Mouse (Mus musculus): ENCODE measurements at regions not wholly inside any gene's neighbourhood (a gene's known extent, or its start where the extent isn't known, plus 50 kb on each side); places are given as distances from the start of the nearest gene placed in this dataset.
A peak's percentile ranks its signal among the peaks of the same experiment; 100 is the strongest.
"Not testable (repeated sequence)": the region's sequence is repeated elsewhere in the genome, so short reads cannot be mapped to it uniquely, and the experiment has no call there.

- peak; percentile 84 for DNase-seq (ENCODE audit: low read depth)
- TF ChIP-seq POLR2A (IDR thresholded peaks at IDR 0.05; ENCODE audit: borderline replicate concordance, extremely low read depth, insufficient read depth, insufficient read length, poor library complexity, severe bottlenecking) (no peak), CTCF (IDR thresholded peaks at IDR 0.05; ENCODE audit: borderline replicate concordance, extremely low read depth, insufficient read depth, insufficient read length) (no peak)
Observed at GRCm38 (mm10) chr12:98144464-98144863, 114.8 kb downstream of the Galc start.

GRCm38 (mm10) chr12:98143170-98143569, 116.1 kb downstream of the Galc start:
- DNase-seq (ENCODE audit: low read depth), result no peak
- TF ChIP-seq CTCF (IDR thresholded peaks at IDR 0.05; ENCODE audit: borderline replicate concordance, extremely low read depth, insufficient read depth, insufficient read length) (no peak), POLR2A (IDR thresholded peaks at IDR 0.05; ENCODE audit: borderline replicate concordance, extremely low read depth, insufficient read depth, insufficient read length, poor library complexity, severe bottlenecking) (no peak)

- not testable (repeated sequence) for DNase-seq (ENCODE audit: low read depth)
Observed at GRCm38 (mm10) chr12:98139906-98140305, 119.4 kb downstream of the Galc start.

GRCm38 (mm10) chr12:98131276-98131675, 128.0 kb downstream of the Galc start:
- TF ChIP-seq CTCF (IDR thresholded peaks at IDR 0.05; ENCODE audit: borderline replicate concordance, extremely low read depth, insufficient read depth, insufficient read length), result no peak
- no peak for TF ChIP-seq POLR2A (IDR thresholded peaks at IDR 0.05; ENCODE audit: borderline replicate concordance, extremely low read depth, insufficient read depth, insufficient read length, poor library complexity, severe bottlenecking)
- no peak for DNase-seq (ENCODE audit: low read depth)

- TF ChIP-seq CTCF (IDR thresholded peaks at IDR 0.05; ENCODE audit: borderline replicate concordance, extremely low read depth, insufficient read depth, insufficient read length), result no peak
- no peak for TF ChIP-seq POLR2A (IDR thresholded peaks at IDR 0.05; ENCODE audit: borderline replicate concordance, extremely low read depth, insufficient read depth, insufficient read length, poor library complexity, severe bottlenecking)
- peak; percentile 75 for DNase-seq (ENCODE audit: low read depth)
Observed at GRCm38 (mm10) chr12:98123541-98123940, 135.7 kb downstream of the Galc start.

GRCm38 (mm10) chr12:98108039-98108438, 151.2 kb downstream of the Galc start:
- no peak for DNase-seq (ENCODE audit: low read depth)
- TF ChIP-seq CTCF (IDR thresholded peaks at IDR 0.05; ENCODE audit: borderline replicate concordance, extremely low read depth, insufficient read depth, insufficient read length), result no peak
- TF ChIP-seq POLR2A (IDR thresholded peaks at IDR 0.05; ENCODE audit: borderline replicate concordance, extremely low read depth, insufficient read depth, insufficient read length, poor library complexity, severe bottlenecking), result no peak

- DNase-seq (ENCODE audit: low read depth), result peak; percentile 79
- TF ChIP-seq CTCF (IDR thresholded peaks at IDR 0.05; ENCODE audit: borderline replicate concordance, extremely low read depth, insufficient read depth, insufficient read length) (no peak), POLR2A (IDR thresholded peaks at IDR 0.05; ENCODE audit: borderline replicate concordance, extremely low read depth, insufficient read depth, insufficient read length, poor library complexity, severe bottlenecking) (no peak)
Observed at GRCm38 (mm10) chr12:98106789-98107684, 152.2 kb downstream of the Galc start.

- no peak for TF ChIP-seq CTCF (IDR thresholded peaks at IDR 0.05; ENCODE audit: borderline replicate concordance, extremely low read depth, insufficient read depth, insufficient read length)
- TF ChIP-seq POLR2A (IDR thresholded peaks at IDR 0.05; ENCODE audit: borderline replicate concordance, extremely low read depth, insufficient read depth, insufficient read length, poor library complexity, severe bottlenecking), result no peak
- peak; percentile 86 for DNase-seq (ENCODE audit: low read depth)
Observed at GRCm38 (mm10) chr12:98106151-98106788, 153.0 kb downstream of the Galc start.

- TF ChIP-seq POLR2A (IDR thresholded peaks at IDR 0.05; ENCODE audit: borderline replicate concordance, extremely low read depth, insufficient read depth, insufficient read length, poor library complexity, severe bottlenecking) (no peak), CTCF (IDR thresholded peaks at IDR 0.05; ENCODE audit: borderline replicate concordance, extremely low read depth, insufficient read depth, insufficient read length) (no peak)
- DNase-seq (ENCODE audit: low read depth), result no peak
Observed at GRCm38 (mm10) chr12:98105749-98106148, 153.5 kb downstream of the Galc start.

- TF ChIP-seq POLR2A (IDR thresholded peaks at IDR 0.05; ENCODE audit: borderline replicate concordance, extremely low read depth, insufficient read depth, insufficient read length, poor library complexity, severe bottlenecking) (no peak), CTCF (IDR thresholded peaks at IDR 0.05; ENCODE audit: borderline replicate concordance, extremely low read depth, insufficient read depth, insufficient read length) (no peak)
- peak; percentile 72 for DNase-seq (ENCODE audit: low read depth)
Observed at GRCm38 (mm10) chr12:98090171-98090570, 169.1 kb downstream of the Galc start.

GRCm38 (mm10) chr12:98078351-98078750, 180.9 kb downstream of the Galc start:
- no peak for DNase-seq (ENCODE audit: low read depth)
- no peak for TF ChIP-seq CTCF (IDR thresholded peaks at IDR 0.05; ENCODE audit: borderline replicate concordance, extremely low read depth, insufficient read depth, insufficient read length)

- no peak for DNase-seq (ENCODE audit: low read depth)
- TF ChIP-seq POLR2A (IDR thresholded peaks at IDR 0.05; ENCODE audit: borderline replicate concordance, extremely low read depth, insufficient read depth, insufficient read length, poor library complexity, severe bottlenecking) (no peak), CTCF (IDR thresholded peaks at IDR 0.05; ENCODE audit: borderline replicate concordance, extremely low read depth, insufficient read depth, insufficient read length) (no peak)
Observed at GRCm38 (mm10) chr12:98075580-98075979, 183.7 kb downstream of the Galc start.

Data from brain, embryonic 14.5 days (tissue).